Mouse (Mus musculus) erythroblast, embryonic 14.5 days (primary cell): Measurements from ENCODE around the gene Zbtb21. TPM values are rescaled to one million over a fixed set of nuclear protein-coding genes. Genes with fewer than 3 reads are reported as not detected.

ENCODE experiments used
- H3K27me3 ChIP-seq: 2 replicates; pipeline ENCODE4 v1.6.1; 2012; ENCODE audit warnings: inconsistent platforms; ENCODE audit not compliant: control insufficient read depth
- H3K36me3 ChIP-seq: 2 replicates; pipeline ENCODE4 v1.6.1; 2012; ENCODE audit warnings: mild to moderate bottlenecking, inconsistent platforms; ENCODE audit not compliant: control insufficient read depth
- H3K4me1 ChIP-seq: 2 replicates; pipeline ENCODE4 v1.6.1; 2012; ENCODE audit warnings: inconsistent platforms; ENCODE audit not compliant: control insufficient read depth
- H3K4me3 ChIP-seq: replicated peaks from 2 replicates; pipeline ENCODE3; 2012; ENCODE audit warnings: moderate library complexity, mild to moderate bottlenecking, inconsistent platforms
- H3K9me3 ChIP-seq: 2 replicates; pipeline ENCODE4 v1.6.1; 2012; ENCODE audit warnings: low read length, inconsistent platforms, mixed read lengths; ENCODE audit not compliant: control insufficient read depth
- GATA1 ChIP-seq: IDR thresholded peaks from 2 replicates; pipeline ENCODE4 v1.6.1; 2012; ENCODE audit warnings: low read length, inconsistent platforms, mixed read lengths
- TAL1 ChIP-seq: IDR thresholded peaks from 3 replicates; pipeline ENCODE4 v1.6.1; 2012; ENCODE audit warnings: low read length, inconsistent platforms, mixed read lengths
- polyA plus RNA-seq: library from polyadenylated mRNA; stranded (reverse); fragments of >175 nt; gene quantifications from 2 replicates; pipeline ENCODE4 v1.2.3, GENCODE M21; 2012

Zbtb21 gene
- polyA plus RNA-seq, 1 experiment = 1.5 TPM

DNA sequence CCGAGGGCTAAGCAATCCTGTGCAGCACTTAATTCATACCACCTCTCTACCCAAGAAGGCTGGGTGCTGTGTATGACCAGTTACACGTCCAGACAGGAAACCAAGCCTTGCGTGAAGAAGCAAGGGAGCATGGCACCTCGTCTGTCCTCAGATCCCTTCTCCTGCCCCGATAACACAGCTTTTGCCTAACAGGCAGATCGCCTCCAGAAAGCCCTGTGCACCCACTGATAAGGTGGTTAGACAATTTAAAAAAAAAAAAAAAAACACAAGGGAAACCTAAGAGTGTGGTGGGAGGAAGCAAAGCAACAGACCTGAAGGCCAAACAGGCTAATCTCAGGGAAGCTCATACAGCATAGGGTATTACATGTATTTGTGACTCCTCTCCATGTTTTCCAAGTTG is 54.9 kb downstream of the Zbtb21 start:
- Histone ChIP-seq H3K4me3 (no peak overlapping the region), H3K9me3 (no peaks in the 10 kb centered on the region), H3K36me3 (no peaks in the 10 kb centered on the region; the same call in 1 of the 2 replicates), H3K27me3 (no peaks in the 10 kb centered on the region), H3K4me1 (peaks cover 32% of the 10 kb centered on the region)
- TF ChIP-seq TAL1 = peak; percentile 17; the same call in 1 of the 3 replicates
- no peak for TF ChIP-seq GATA1

DNA sequence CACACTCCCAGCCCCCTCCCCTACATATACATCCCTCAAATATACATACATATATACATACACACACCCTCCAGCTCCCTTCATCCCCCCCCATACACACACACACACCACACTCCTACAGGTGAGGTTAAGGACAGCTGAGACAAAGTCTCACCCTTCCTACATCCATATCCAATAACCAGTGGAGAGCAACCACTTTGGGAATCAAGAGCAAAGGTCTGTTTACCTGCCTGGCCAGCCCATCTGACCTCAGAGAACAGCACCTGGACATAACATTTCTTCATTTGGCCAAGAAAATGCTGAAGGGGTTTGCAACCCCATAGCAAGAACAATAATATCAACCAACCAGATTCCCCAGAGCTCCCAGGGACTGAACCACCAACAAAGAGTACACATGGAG is 56.1 kb downstream of the Zbtb21 start:
- TF ChIP-seq GATA1 (no peak), TAL1 (no peak)
- Histone ChIP-seq H3K4me3 (no peak overlapping the region), H3K27me3 (no peaks in the 10 kb centered on the region), H3K4me1 (peaks cover 32% of the 10 kb centered on the region), H3K36me3 (no peaks in the 10 kb centered on the region), H3K9me3 (no peaks in the 10 kb centered on the region)

GRCm38 (mm10) chr16:97905449-97905991 is 56.9 kb downstream of the Zbtb21 start:
- Histone ChIP-seq H3K4me1 (peaks cover 32% of the 10 kb centered on the region), H3K9me3 (no peaks in the 10 kb centered on the region), H3K4me3 (no peak overlapping the region), H3K27me3 (no peaks in the 10 kb centered on the region), H3K36me3 (no peaks in the 10 kb centered on the region)
- TF ChIP-seq TAL1 (no peak), GATA1 (no peak)

DNA sequence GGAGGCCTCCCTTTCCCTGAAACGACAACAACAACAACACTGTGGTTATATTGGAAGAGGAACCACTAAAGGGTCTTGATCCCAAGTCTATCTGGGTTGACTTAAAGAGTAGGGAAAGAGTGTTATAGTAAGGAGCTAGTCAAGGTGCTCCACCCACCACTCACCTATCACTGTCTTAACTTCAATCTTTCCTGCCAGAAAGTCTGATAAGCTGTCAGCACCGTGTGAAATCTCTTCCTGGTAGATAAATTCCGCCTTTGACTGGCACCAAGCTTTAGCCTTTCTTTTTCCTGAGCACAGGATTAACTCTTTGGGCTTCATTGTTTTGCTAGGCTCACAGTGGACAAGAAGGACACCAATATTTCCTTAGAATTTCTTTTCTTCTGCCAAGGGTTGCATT is 58.4 kb downstream of the Zbtb21 start:
- TF ChIP-seq TAL1 (no peak), GATA1 (no peak)
- Histone ChIP-seq H3K4me1 (peaks cover 23% of the 10 kb centered on the region), H3K9me3 (no peaks in the 10 kb centered on the region), H3K4me3 (no peak overlapping the region), H3K36me3 (no peaks in the 10 kb centered on the region), H3K27me3 (no peaks in the 10 kb centered on the region)

DNA sequence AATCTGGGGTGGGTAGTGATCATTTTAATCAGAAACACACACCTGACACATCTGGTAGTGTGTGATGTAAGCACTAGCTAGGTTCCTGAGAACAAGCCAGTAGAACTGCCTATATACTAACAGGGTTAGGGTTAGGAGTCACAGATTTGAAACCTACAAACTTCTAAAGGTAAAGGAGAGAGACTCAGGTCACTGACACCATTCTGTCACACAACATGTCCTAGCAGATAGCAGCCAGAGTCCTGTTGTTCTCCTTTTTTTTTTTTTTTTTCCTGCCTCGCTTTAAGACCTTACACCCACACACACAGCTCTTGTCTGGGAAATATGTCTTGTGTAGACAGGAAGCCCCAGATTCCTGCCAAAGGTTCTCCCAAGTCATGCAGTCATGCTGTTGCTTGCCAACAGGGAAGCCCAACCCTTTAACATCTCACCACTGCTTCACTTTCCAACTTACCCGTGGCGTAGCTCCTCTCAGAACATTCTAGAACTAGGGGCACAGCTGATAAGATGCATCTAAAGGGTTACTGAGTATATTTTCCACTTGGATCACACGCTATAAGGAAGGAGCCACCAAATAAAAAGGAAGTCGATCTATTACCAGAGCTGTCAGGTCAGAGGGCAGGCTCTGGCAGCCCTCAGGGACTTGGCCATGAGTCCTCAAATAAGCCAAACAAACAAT is 64.9 kb downstream of the Zbtb21 start:
- TF ChIP-seq GATA1 (no peak), TAL1 (no peak)
- Histone ChIP-seq H3K4me1 (no peaks in the 10 kb centered on the region), H3K27me3 (no peaks in the 10 kb centered on the region), H3K36me3 (no peaks in the 10 kb centered on the region), H3K9me3 (no peaks in the 10 kb centered on the region), H3K4me3 (no peak overlapping the region)

Other genes with a start within 250 kb of the Zbtb21 start
- gene Ripk4, start 198.8 kb downstream of the Zbtb21 start, polyA plus RNA-seq = not detected in 2 replicates
- 0.02 and 0.03 TPM in 2 replicates for gene Prdm15, start 110.8 kb downstream of the Zbtb21 start, polyA plus RNA-seq
- 0.62 and 0.78 TPM in 2 replicates for gene C2cd2, start within 50 bp of the Zbtb21 start, polyA plus RNA-seq
- 0.04 TPM in 1 of 2 replicates, not detected in the other for gene B230307C23Rik, start 34.7 kb upstream of the Zbtb21 start, polyA plus RNA-seq
- 0.05 TPM in 1 of 2 replicates, not detected in the other for gene A630089N07Rik, start 119.8 kb upstream of the Zbtb21 start, polyA plus RNA-seq